Mouse (Mus musculus) embryonic facial prominence, embryonic 14.5 days (tissue): ENCODE results near the gene Trim56. TPM values are rescaled to one million over a fixed set of nuclear protein-coding genes. Genes with fewer than 3 reads are reported as not detected.

Experiments used
- ATAC-seq: fragments of 200-750 bp; cut with Nextera tagmentation; 2 replicates; pipeline ENCODE4 v1.8.0; 2017; ENCODE audit warnings: low read depth, moderate number of reproducible peaks, moderate TSS enrichment
- DNase-seq: peaks from one replicate; pipeline ENCODE4 v3.0.0-alpha.2; 2015; ENCODE audit warnings: low spot score
- H3K27ac ChIP-seq: fragments of 300-500 bp; sonication (generic); replicated peaks from 2 replicates; pipeline ENCODE4 v1.5.1; 2014; ENCODE audit warnings: low read depth, mild to moderate bottlenecking, low read length, moderate library complexity
- H3K27me3 ChIP-seq: fragments of 300-500 bp; sonication (generic); replicated peaks from 2 replicates; pipeline ENCODE4 v1.6.1; 2014; ENCODE audit warnings: low read length; ENCODE audit not compliant: control insufficient read depth, insufficient read depth
- H3K36me3 ChIP-seq: fragments of 300-500 bp; sonication (generic); 2 replicates; pipeline ENCODE4 v1.6.1; 2014; ENCODE audit warnings: low read length, mixed read lengths; ENCODE audit not compliant: control insufficient read depth, insufficient read depth
- H3K4me1 ChIP-seq: fragments of 300-500 bp; sonication (generic); 2 replicates; pipeline ENCODE4 v1.6.1; 2014; ENCODE audit warnings: antibody characterized with exemption, low read length; ENCODE audit not compliant: control insufficient read depth, insufficient read depth
- H3K4me2 ChIP-seq: fragments of 300-500 bp; sonication (generic); 2 replicates; pipeline ENCODE4 v1.6.1; 2014; ENCODE audit warnings: low read depth, mild to moderate bottlenecking, low read length, moderate library complexity, mixed read lengths
- H3K4me3 ChIP-seq: fragments of 300-500 bp; sonication (generic); 2 replicates; pipeline ENCODE4 v1.5.1; 2014; ENCODE audit warnings: low read depth, mild to moderate bottlenecking, low read length
- H3K9ac ChIP-seq: fragments of 300-500 bp; sonication (generic); 2 replicates; pipeline ENCODE4 v1.6.1; 2014; ENCODE audit warnings: low read depth, mild to moderate bottlenecking, low read length, moderate library complexity, mixed read lengths
- H3K9me3 ChIP-seq: fragments of 300-500 bp; sonication (generic); 2 replicates; pipeline ENCODE4 v1.6.1; 2016; ENCODE audit warnings: low read length; ENCODE audit not compliant: control insufficient read depth
- WGBS: fragments of 180-500 bp; shearing (Covaris S2); extraction: QIAGEN DNeasy Blood & Tissue Kit; methylation state at CpG from one replicate; pipeline ENCODE4 v1.1.7; 2014; 5-methylcytosine and 5-hydroxymethylcytosine counted together
- polyA plus RNA-seq: library from polyadenylated mRNA; unstranded; fragments of >200 nt; fragmentation: Nextera tagmentation; extraction: Ambion mirVana; gene quantifications from 2 replicates; pipeline ENCODE4 v1.2.1, GENCODE M21; 2014

Trim56 gene
- polyA plus RNA-seq, 1 experiment from 2014 or later = 8.9 TPM

DNA sequence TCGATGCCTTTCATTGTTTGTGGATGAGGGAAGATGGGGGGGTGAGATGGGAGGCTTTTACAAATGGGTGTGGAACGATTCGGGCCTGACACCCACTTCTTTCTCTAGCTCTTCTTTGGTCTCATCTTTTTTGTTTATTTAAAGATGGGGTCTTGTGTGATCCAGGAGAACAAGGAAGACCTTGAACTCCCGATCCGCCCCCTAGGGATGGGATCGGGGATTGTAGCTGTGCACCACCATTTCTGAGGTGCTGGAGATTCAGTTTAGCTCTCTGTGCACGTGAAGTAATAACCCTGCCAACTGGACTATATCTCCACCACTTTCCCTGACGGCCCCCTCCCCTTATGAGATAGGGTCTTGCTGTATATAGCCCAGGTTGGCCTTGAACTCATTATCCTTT lies 50.1 kb downstream of the Trim56 start:
- no peaks in the 10 kb centered on the region for H3K27me3 ChIP-seq
- no peak for DNase-seq
- WGBS = 69% methylated on average over 8 of the region's 8 CpGs
- no peak overlapping the region for H3K27ac ChIP-seq
- H3K9ac ChIP-seq = no peak overlapping the region
- no peak overlapping the region for H3K4me2 ChIP-seq
- H3K4me1 ChIP-seq = no peaks in the 10 kb centered on the region
- no peaks in the 10 kb centered on the region for H3K36me3 ChIP-seq
- no peak for ATAC-seq
- H3K9me3 ChIP-seq = no peaks in the 10 kb centered on the region
- no peak overlapping the region for H3K4me3 ChIP-seq

GRCm38 (mm10) chr5:137065454-137065853 lies 50.6 kb downstream of the Trim56 start:
- no peak overlapping the region for H3K9ac ChIP-seq
- H3K27ac ChIP-seq = no peak overlapping the region
- 58% methylated on average over 6 of the region's 6 CpGs for WGBS
- H3K4me2 ChIP-seq = no peak overlapping the region
- H3K27me3 ChIP-seq = no peaks in the 10 kb centered on the region
- H3K4me1 ChIP-seq = no peaks in the 10 kb centered on the region
- no peak overlapping the region for H3K4me3 ChIP-seq
- H3K9me3 ChIP-seq = no peaks in the 10 kb centered on the region
- ATAC-seq (no peak), DNase-seq (no peak)
- H3K36me3 ChIP-seq = no peaks in the 10 kb centered on the region

DNA sequence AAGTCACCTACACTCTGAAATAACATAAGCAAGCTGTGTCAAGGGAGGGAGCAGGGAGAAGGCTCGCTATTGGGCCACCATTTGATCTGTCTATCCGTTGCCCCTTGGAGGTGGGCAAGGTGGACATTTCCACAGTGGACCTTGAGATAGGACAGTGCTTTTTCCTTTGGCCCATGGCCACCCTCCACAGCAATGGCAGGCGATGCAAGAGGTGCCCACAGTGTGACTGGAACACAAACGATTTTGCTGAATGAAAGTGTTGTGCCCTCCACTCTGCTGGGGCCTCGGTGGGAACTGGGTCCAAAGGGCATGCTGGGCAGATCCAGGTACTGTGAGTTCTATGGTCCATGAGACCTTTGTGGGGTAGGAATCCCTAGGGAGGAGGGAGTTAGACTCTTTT lies 53.4 kb downstream of the Trim56 start:
- WGBS = 87% methylated on average over 5 of the region's 5 CpGs
- no peak overlapping the region for H3K4me3 ChIP-seq
- H3K27ac ChIP-seq = no peak overlapping the region
- no peaks in the 10 kb centered on the region for H3K9me3 ChIP-seq
- ATAC-seq (no peak), DNase-seq (no peak)
- no peaks in the 10 kb centered on the region for H3K27me3 ChIP-seq
- H3K4me2 ChIP-seq = no peak overlapping the region
- no peaks in the 10 kb centered on the region for H3K36me3 ChIP-seq
- no peak overlapping the region for H3K9ac ChIP-seq
- H3K4me1 ChIP-seq = no peaks in the 10 kb centered on the region

DNA sequence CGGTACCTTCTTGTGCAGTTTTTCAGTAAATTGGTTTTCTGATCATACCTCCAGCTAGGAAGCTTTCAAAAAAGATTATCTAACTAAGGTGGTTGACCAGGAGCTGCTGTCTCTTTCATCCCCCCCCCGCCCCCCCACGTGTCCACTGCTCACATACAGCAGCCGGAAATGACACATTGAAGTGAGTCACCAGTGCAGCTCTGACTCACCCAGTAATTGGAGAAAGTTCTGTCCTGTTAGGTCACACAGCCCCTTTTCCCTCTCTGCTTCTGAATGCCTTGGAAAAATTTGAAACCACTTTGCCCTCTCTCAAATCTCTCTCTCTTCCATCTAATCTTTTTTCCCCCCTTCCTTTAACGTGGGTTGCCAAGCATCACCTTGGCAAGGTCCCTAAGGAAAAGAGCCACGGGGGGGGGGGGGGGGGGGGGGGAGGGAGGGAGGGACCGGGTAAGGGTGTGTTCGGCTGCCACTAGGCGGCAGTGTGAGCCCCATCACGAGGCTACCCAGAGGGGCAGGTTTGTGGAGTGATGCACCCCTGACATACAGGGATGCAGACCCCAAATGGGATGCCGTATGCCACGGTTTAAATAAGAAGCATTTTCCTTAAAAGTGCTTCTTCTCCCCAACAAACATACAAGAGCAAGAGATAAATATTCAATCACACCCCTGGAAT lies 54.1 kb downstream of the Trim56 start:
- Histone ChIP-seq H3K4me3 (no peak overlapping the region), H3K4me1 (no peaks in the 10 kb centered on the region), H3K9ac (no peak overlapping the region), H3K27ac (no peak overlapping the region), H3K27me3 (no peaks in the 10 kb centered on the region), H3K36me3 (no peaks in the 10 kb centered on the region), H3K9me3 (no peaks in the 10 kb centered on the region), H3K4me2 (no peak overlapping the region)
- WGBS = 20% methylated on average over 12 of the region's 12 CpGs
- ATAC-seq (0 out of 2 replicates have a peak, but pooled peaks have one; percentile 44), DNase-seq (peak; percentile 20)

Other genes with a start within 250 kb of the Trim56 start
- gene Col26a1, start 233.0 kb downstream of the Trim56 start, polyA plus RNA-seq = 92.5 and 125 TPM in 2 replicates
- 73.8 and 93.3 TPM in 2 replicates for gene Ift22, start 208.1 kb downstream of the Trim56 start, polyA plus RNA-seq
- 266 and 270 TPM in 2 replicates for gene Fis1, start 162.9 kb downstream of the Trim56 start, polyA plus RNA-seq
- 0.77 and 0.97 TPM in 2 replicates for gene Cldn15, start 149.6 kb downstream of the Trim56 start, polyA plus RNA-seq
- gene Plod3, start 129.2 kb downstream of the Trim56 start, polyA plus RNA-seq = 51.1 and 62.2 TPM in 2 replicates
- 76.6 and 85.8 TPM in 2 replicates for gene Znhit1, start 128.2 kb downstream of the Trim56 start, polyA plus RNA-seq
- gene Vgf, start 89.8 kb downstream of the Trim56 start, polyA plus RNA-seq = 0.92 and 1.3 TPM in 2 replicates
- 136 and 151 TPM in 2 replicates for gene Ap1s1, start 70.1 kb downstream of the Trim56 start, polyA plus RNA-seq
- gene Serpine1, start 43.9 kb downstream of the Trim56 start, polyA plus RNA-seq = 0.50 and 0.63 TPM in 2 replicates
- 0.14 TPM in 1 of 2 replicates, not detected in the other for gene Muc3, start 33.1 kb upstream of the Trim56 start, polyA plus RNA-seq
- 0.14 and 0.40 TPM in 2 replicates for gene Muc3a, start 96.2 kb upstream of the Trim56 start, polyA plus RNA-seq
- gene Ache, start 171.3 kb upstream of the Trim56 start, polyA plus RNA-seq = 29.6 and 33.0 TPM in 2 replicates
- gene Ufsp1, start 178.4 kb upstream of the Trim56 start, polyA plus RNA-seq = 11.1 and 12.3 TPM in 2 replicates
- gene Srrt, start 191.5 kb upstream of the Trim56 start, polyA plus RNA-seq = 101 and 105 TPM in 2 replicates
- gene Trip6, start 198.2 kb upstream of the Trim56 start, polyA plus RNA-seq = 72.3 and 88.9 TPM in 2 replicates
- 8.6 and 8.8 TPM in 2 replicates for gene Slc12a9, start 217.4 kb upstream of the Trim56 start, polyA plus RNA-seq
- 57.7 and 68.1 TPM in 2 replicates for gene Ephb4, start 233.9 kb upstream of the Trim56 start, polyA plus RNA-seq